Mouse (Mus musculus): ENCODE measurements around the gene Itga6.
A peak's percentile ranks its signal among the peaks of the same experiment; 100 is the strongest.

Itga6 gene

DNA sequence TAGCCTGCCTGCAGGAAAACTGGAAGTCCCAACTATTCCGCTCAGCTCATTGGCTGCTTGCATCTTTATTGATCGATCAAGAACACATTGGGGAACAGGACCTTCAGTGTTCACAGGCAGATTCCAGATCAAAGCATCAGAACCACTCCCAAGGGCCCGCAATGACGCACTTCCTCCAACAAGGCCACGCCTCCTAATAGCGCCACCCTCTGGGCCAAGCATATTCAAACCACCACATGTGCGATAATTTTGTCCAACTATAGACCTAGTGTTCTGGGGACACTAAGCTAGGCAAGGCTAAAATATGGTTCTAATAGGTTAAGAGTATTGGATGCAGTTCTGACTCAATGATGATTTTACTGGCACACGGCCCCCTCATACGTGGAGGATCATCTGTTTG, 15.7 kb downstream of the Itga6 start:
- DNase-seq (ENCODE audit: low spot score), result no peak

DNA sequence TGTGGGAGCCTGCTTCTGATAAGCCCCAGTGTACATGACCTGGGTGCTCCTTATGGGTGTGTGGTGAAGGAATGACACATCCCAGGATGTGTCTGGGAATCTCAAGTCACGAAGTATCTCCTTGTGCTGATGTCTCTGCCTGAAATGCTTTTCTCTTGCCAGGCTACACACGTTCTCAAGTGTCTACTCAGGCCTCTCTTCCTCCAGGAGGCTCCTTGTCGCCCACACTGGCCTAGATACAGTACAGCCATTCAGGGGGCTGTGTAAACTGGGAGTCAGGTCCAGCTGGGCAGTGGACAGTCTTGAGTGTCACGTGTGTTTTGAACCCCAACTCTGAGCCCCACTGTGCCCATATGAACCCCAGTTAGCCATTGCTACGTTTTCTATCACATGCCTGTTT, 19.1 kb downstream of the Itga6 start:
- DNase-seq (ENCODE audit: low spot score), result no peak

DNA sequence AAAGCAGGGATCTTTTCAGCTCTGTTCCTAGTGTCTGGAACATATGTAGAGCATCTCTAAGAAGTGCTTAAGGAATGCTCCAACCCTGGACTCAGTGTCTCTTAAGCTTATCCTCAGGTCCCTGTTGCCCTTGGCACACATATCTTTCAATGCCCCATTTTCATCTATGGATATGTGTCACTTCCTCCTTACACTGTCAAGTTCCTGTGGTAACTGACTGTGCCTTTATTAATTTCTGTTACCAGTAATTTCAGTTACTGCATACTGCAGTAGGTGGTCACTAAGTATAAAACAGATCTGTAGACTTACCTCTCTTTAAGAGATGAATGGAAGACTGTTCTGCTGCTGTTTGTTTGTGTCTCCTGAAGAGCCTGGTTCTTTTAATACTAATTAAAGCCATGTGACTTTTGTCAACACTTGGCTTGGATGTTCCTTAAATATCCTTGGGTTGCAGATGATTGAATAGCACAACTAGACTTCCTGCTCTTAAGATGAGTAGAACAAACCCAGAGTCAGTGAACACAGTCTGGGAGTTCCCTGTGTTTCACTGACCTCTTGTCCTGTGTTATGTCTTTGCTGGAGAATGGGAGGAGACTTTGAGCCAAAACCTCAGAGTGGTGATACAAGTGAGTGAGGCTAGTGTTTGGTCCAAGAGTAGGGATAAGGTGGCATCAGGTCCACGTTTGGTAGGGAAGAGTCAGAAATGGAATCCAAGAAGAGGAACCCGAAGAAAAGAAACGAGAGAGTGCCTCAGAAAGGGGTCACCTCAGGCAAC, 19.7 kb downstream of the Itga6 start:
- DNase-seq (ENCODE audit: low spot score), result no peak

DNA sequence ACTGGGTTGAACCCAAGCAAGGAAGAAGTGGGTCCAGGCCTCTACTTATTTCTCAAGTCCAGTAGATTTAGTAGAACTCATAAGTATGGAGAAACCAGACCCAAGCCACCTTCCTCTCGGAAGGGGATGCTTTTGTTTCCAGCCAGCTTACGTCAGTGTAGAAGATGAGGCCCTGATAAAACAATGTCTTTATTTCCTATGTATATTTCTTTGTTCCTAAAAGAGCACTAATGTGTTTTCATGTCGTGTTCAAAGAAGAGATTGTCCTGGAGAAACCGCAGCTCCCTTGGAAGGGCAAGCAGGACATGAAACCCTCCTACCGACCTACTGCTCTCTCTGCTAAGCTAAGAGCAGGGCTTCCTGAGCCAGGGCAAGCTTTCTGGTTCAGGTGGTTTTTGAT, 20.6 kb downstream of the Itga6 start:
- no peak for DNase-seq (ENCODE audit: low spot score)

DNA sequence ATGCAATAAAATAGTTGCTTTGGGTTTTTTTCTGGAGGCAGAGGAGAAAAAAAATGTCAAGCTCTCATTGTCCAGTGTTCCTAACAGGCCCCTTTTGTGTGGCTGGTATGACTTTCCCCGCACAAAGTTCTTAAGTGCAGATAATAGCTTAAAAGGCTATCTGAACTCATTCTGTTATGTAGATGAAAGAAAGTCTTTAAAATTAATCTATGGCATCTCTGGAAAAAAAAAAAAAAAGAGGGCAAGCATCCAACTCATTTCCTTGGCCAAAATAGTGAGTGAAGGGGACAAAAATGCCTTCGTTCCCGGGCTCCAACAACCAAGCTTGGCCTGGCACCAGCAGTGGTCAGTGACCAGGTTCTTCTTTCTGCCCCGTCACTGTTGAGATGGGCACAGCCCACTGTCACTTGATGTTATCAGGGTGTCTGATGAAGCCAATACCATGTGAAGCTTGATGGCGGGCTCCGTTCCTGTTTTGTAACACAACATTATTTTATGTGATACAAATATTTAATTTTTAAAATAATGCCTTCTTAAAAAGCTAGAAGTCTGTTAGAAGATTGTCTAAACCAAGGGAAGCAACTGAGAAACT, 21.7 kb downstream of the Itga6 start:
- DNase-seq (ENCODE audit: low spot score), result no peak

DNA sequence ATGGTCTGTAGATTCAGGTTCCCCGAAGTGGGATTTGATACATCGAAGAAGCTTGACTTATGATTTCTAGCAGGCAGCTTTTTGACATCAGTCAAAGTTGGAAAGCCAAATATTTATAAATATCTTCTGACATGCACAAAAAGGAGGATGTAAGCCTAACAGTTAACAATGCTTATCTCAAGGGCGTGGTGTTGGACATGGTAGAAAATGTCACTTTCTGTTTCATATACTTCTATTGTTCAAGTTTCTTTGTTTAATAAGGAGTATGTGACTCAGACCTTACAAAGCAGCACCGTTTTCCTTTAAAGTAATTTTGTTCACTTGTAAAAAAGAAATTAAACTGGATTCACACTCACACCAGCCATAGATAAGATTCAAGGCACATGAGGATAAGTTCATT, 26.3 kb downstream of the Itga6 start:
- no peak for DNase-seq (ENCODE audit: low spot score)

DNA sequence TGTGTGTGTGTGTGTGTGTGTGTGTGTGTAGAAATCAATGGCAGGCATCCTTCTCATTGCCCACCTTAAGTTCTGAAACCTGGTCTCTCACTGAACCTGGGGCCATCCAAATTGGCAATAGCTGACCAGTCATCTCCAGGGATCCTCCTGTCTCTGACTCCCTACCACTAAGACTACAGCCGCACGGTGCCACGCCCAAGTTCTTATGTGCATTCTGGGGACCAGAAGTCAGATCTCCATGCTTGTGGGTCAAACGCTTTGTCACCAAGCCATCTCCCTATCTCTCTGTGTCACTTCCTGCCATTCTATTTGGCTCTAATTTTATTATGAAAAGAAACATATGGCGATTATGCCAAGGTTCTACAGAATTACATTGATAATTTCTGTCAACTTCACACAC, 28.3 kb downstream of the Itga6 start:
- DNase-seq (ENCODE audit: low spot score), result no peak

DNA sequence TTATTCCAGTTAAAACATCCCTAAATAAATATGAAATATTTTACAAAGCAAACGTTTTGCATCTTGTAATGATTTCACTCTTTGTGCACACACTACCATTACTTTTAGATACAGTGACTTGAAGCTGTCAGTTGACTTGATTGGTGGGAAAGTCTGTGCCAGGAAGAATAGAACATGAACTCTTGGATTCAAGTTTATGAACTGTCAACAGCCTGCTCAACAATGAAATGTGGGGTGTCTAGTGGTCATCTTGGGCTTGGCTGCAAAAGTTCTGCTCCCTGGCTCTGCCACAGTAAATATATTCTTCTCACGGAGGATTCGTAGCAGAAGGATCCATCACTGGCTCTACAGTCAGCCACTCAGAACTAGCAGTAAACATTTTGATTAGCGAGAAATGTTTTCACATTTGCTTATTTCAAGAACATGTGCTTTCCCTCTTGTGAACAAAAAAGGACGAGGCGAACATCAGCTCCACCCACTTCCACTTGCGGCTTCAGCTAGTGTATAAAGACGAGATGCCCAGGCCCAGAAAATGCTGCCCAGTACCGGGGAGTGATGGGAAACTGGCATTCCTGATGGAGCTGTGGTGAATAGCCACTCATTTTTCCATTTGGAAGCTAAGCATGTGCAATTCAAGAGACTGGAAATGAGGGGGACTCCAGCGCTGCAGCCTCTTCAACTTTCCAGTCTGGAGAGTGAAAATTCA, 29.0 kb downstream of the Itga6 start:
- no peak for DNase-seq (ENCODE audit: low spot score)

DNA sequence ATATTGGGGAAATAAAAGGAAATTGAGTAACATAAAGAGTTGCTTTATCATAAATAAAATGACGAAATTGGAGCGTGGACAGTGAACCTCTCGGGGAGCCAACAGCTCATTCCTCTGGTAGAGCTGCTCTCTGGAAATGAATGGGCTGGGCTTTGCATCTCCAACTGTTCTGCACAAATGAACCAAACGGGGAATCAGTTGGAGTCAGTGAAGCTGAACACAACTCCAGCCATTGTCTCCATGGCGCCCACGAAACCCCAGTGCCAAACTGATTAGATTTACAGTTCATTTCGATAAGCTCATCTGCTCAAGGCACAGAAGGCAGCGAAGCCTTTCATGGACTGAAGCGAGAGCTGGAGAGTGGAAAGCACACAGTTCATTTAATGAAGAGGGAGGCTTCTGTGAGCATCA, 29.8 kb downstream of the Itga6 start:
- no peak for DNase-seq (ENCODE audit: low spot score)

DNA sequence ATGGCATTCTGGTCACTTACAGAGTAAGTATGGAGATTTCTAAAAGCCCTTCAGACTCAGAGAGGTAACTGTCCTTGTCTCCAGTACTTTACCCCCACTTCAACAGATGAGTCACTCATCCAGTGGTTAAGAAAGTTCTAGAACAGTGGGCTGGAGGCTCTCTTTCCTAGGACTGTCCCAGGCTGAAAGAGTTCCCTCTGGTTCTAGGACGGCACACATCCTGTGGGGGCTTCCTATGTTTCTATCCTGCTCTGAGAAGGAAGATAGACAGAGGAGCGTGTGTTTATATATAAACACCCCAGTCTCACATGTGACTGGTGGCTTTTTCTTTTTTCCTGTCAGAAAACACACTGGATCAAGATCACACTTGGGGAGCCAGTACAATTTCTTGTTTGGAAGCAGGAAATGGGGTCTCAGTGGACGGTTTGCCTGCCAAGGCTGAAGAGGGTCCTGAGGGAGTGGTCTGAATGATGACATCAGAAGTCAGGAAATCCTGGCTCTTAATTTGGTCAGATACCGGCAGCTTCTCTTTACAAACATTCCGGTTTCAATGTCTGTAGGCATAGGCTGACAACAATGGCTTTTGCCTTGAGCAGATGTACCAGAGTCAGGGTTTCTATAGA, 34.0 kb downstream of the Itga6 start:
- DNase-seq (ENCODE audit: low spot score), result no peak

DNA sequence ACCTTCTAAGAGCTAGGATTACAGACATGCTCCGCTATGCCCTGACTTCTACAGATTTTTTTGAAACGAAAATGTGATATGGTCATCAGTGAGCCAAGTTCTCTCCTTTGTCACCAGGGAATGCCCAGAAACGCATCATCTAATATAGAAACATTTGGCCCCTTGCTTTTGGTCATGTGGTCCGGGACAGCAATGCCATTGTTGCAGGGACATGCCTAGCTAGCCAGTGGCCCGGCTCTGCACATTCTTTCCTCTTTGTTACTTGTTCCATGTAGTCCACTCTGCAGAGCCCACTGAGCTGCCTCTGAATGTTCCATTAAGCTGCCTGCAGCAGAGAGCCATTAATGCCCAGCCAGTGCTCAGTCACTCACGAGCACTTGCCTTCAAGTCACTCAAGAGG, 34.6 kb downstream of the Itga6 start:
- no peak for DNase-seq (ENCODE audit: low spot score)

DNA sequence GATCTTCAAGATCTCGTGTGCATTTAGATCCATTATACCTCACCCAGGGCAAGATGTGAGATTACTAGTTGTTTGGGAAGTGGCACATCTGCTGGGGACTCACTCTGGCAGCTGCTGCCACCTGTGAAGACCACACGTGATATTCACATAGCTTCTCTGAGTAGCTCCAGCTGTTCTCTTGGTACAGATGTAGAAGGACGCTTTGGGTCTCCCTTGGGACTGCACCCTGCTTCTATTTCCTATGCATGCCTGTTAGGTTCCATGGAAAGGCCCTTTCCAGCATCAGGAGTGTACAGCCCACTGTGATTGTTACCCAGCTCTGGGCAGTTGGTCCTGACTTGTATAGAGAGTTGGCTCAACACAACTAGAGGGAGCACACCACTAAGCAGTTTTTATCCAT, 39.8 kb downstream of the Itga6 start:
- no peak for DNase-seq (ENCODE audit: low spot score)

DNA sequence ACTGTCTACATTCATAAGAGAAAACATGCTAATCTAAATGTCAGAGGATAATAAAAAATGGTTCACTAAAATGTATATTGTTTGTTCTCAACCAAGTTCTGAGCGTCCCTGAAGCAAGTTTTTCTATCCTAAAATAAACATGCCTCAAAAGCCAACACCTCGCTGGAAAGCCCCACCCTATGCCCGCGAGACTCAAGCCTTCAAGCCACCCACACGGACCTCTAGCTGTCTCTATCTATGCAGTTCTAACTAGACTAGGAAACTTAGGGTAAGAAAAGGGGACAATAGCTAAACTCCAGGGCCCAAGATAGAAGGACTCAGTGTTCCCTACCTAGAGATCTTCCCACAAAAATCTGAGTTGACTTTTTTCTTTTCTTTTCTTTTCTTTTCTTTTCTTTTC, 40.6 kb downstream of the Itga6 start:
- DNase-seq (ENCODE audit: low spot score), result no peak

DNA sequence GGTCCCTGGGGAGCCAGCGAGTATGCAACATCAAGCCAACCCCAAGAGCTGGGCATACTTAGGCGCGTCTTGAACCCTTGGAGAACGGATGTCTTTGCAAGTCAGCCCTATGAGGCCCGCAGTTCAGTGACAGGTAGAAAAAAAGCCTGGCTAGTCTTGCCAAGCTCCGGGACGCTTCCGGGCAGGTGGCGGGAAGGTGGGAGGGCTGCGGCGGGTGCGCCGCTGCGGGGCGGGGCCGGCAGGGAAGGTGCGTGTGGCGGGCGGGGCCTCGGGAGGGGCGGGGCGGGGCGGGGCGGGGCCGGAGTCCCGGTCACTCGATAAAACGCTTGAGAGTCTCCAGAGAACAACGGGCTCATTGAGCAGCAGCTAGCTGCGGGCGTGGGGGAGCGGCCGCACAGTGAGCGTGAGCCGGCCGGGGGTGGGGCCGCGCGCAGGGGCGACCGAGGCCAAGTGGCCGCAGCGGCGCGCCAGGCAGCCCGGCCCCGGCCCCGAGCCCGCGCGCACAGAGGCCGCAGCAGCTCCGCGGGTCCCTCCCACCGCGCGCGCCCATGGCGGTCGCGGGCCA, 41.3 kb downstream of the Itga6 start:
- peak; percentile 81 for DNase-seq (ENCODE audit: low spot score)

DNA sequence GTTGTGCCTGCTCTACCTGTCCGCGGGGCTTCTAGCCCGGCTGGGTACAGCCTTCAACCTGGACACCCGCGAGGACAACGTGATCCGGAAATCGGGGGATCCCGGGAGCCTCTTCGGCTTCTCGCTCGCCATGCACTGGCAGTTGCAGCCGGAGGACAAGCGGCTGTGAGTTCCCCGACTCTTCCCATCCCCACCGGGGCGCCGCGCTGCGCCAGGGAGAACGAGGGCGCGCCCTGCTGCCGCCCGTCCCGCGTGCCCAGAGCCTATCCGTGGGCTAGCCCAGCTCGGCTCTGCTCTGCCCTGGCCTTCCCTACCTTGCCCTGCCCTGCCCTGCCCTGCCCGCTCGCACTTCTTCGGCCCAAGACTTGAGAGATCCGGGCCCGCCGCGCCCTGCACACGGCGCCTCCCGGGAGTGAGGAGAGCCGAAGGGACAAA, 41.8 kb downstream of the Itga6 start:
- DNase-seq (ENCODE audit: low spot score), result no peak

DNA sequence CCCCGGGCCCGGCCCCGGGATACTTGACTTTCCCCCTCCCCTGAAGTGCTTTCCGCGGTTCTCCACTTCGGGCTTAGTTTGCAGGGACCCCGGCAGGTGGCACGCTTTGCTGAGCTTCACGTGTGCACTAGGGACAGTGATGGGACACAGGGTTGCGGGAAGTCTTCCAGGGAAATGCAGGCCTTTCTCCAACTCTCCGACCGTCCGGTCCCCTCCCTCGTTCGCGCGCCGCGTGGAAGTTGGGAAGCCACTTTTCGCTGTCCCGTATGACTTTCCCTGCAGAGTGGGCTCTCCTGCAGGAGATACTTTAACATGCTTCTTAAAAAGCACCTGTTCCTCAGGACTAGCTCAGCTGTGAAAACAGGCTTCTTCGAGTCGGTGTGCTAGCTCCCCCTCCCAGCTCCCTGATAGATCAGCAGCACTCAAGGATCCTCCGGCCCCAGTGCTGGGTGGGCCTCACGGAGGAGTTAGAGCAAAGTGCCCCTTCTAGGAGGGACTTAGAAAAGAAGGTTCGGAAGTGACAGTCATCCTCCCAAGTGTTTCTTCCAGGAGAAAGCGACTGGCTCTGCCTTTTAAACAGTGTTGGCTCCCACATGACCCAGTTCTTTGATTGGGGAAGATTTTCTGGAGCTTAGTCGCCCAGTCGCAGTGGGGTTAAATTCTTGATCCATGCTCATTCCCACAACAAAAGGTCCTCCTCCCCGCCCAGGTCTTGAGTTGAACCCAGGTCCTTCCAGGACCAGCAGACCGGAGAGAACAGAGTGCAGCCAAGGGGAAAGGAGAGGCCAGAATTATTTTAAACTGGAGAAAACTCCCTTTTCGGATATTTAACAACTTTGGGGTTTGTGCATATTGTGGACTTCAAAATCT, 42.4 kb downstream of the Itga6 start:
- DNase-seq (ENCODE audit: low spot score), result peak; percentile 61

DNA sequence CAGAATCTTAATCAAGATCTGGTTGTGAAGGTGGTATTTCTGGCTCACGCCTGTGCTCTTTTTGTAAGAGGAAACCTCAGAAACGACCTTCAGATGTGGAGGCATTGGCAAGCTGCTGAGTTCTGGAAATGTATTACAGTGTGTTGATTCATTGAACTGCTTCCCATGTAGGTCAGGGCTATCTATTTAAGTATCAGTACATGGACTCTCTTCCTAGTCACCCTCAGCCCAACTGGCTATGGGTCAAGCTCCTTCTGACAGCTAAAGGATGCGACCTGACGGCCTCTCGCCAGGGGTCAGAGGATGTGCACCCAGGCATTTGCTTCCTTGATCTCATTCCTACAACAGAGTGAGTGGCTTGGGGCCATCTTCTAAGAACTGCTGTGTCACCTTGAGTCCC, 45.3 kb downstream of the Itga6 start:
- DNase-seq (ENCODE audit: low spot score), result no peak

DNA sequence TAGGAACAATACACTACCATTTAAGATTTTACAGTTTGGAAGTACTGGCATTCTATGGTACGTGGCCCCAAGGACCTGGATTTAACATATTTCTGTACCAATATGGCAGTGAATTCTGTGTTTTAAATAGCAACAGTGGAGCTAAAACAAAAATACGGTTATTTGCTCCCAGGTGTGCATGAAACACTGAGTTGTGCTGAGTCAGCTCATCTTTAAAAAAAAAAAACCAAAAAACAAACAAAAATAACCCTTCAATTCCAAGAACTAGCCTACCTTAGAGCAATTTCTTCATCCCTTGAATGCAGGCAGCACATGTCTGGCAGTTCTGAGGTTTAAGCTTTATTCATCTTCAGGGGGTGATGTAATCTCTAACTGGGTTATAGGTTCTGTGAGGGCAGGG, 45.8 kb downstream of the Itga6 start:
- no peak for DNase-seq (ENCODE audit: low spot score)

DNA sequence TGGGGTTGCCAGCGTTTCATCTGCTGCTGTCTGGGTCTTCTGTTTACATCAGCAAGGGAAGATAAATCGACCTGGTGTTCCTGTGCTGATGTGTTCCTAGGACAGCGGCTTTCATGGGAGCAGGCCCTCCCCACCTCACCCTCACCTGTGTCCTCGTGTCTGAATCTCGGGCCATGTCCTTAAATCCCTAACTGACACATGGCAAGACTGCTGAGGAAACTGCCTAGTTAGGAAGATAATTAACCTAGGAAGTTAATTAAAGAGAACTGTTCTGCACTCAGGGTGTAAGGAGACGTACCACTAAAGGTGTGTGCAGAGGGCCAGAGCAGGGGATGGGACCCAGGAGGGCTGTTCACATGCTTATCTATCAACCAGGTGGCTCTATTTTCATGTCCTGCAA, 48.7 kb downstream of the Itga6 start:
- no peak for DNase-seq (ENCODE audit: low spot score)

DNA sequence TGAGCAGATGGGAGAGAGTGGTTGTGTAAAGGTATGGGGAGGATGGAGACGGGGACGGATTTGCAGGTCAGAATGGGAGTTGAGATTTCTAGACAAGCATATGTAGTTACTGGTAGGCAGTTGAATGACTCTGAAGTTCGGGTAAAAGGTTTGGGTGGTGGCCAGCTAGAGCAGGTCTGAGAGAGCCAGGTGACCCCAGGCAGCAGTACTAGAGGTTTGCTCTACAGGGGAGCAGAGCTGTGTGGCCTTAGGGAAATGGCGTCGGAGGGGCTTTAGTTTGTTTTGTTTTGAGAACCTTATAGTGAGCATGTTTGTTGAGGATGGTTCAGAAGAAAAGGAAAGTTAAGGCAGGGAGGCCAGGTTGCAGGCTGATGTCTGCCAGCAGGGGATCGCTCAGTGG, 51.4 kb downstream of the Itga6 start:
- DNase-seq (ENCODE audit: low spot score), result no peak

DNA sequence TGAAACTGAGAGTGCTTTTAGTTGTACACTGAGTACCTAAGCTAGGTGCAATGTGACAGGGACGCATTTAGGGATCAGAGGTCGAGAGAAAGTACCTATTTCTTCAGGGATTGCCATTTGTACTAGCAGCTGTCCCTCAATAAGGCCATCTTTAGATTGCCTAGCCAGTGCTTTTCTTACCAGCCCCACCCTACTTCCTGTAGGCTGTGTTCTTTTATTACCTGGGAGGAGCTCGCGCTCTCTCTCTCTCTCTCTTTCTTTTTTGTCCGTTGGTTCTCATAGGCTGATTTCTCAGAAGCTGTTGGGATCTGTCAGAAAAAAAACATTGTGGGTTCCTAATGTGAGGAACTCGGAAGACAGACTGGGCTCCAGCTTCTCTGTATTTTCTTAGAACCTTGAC, 55.4 kb downstream of the Itga6 start:
- DNase-seq (ENCODE audit: low spot score), result no peak

DNA sequence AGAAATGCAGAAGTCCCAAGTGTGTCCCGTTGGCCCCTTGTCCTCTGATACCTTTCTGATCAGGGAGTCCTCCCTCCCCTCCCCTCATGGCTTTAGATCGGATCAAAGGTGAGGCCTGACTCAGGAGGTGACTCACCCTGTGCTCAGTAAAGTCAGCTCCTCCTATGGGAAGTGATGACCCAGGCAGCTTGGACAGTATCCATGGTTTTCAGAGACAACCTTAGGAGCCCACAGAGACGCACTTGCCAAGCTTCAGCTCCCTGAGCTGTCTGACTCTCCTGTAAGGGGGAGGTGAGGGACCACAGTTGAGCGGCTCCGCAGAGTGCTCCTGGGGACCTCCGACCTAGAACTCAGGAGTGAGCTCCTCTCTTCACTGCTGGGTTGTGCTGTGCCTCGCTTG, 56.3 kb downstream of the Itga6 start:
- DNase-seq (ENCODE audit: low spot score), result no peak

All from testis, postnatal 10 days (tissue).